Comparison of ENCODE assay signal across 19 mouse cellular contexts in genomic region chr2:181391541-181391940, GRCm38 (mm10). TPM values are rescaled to one million over a fixed set of nuclear protein-coding genes. Genes with fewer than 3 reads are reported as not detected.
DNase-seq lines count a peak whose midpoint lies in the region; ATAC-seq and TF ChIP-seq lines count a peak whose summit lies in the region.
"Had no signal": no experiment of that assay in that cellular context is flagged by ENCODE, and none has a peak within 500 bp of the region (broad histone marks: within the 10 kb centered on the region; RNA-seq: fewer than 3 reads in every experiment).

No protein-coding gene starts in this region.

- no peak for TF ChIP-seq CTCF in gastrocnemius, adult 2 months (IDR thresholded peaks at IDR 0.05)
- TF ChIP-seq CTCF in intestine, postnatal 0 days (IDR thresholded peaks at IDR 0.05; ENCODE audit: low read depth) = no peak

- intact Hi-C loops in gastrocnemius, adult 2 months (cut with DNase I) = loop anchor here (5.0 kb wide), 2 partner anchors 66 to 186 kb away; partner anchors contain the start of gene Zbtb46

- H3K4me2 ChIP-seq in midbrain, embryonic 11.5 days = no peak overlapping the region
- H3K4me2 ChIP-seq in intestine, postnatal 0 days (replicated peaks; ENCODE audit: low read depth) = no peak overlapping the region
- H3K4me2 ChIP-seq: embryonic facial prominence, embryonic 13.5 days; embryonic facial prominence, embryonic 15.5 days; forebrain, embryonic 12.5 days had no signal

- no peaks in the 10 kb centered on the region for H3K9me3 ChIP-seq in midbrain, embryonic 11.5 days (ENCODE audit: control insufficient read depth, low read length)
- no peaks in the 10 kb centered on the region for H3K9me3 ChIP-seq in midbrain, embryonic 10.5 days (replicated peaks)
- H3K9me3 ChIP-seq in intestine, postnatal 0 days (ENCODE audit: control insufficient read depth) = no peaks in the 10 kb centered on the region
- H3K9me3 ChIP-seq: embryonic facial prominence, embryonic 13.5 days; embryonic facial prominence, embryonic 15.5 days; forebrain, embryonic 10.5 days; forebrain, embryonic 12.5 days had no signal

- peak overlapping the region; percentile 81 for H3K27ac ChIP-seq in gastrocnemius, adult 2 months
- no peak overlapping the region for H3K27ac ChIP-seq in midbrain, embryonic 11.5 days (ENCODE audit: low read depth, low read length)
- H3K27ac ChIP-seq in midbrain, embryonic 10.5 days (replicated peaks) = no peak overlapping the region
- H3K27ac ChIP-seq in intestine, postnatal 0 days (ENCODE audit: low read depth, low read length) = no peak overlapping the region
- H3K27ac ChIP-seq: embryonic facial prominence, embryonic 13.5 days; embryonic facial prominence, embryonic 15.5 days; forebrain, embryonic 10.5 days; forebrain, embryonic 12.5 days had no signal

- H3K9ac ChIP-seq in midbrain, embryonic 11.5 days (ENCODE audit: low read length) = no peak overlapping the region
- no peak overlapping the region for H3K9ac ChIP-seq in intestine, postnatal 0 days (ENCODE audit: low read depth, low read length)
- H3K9ac ChIP-seq: embryonic facial prominence, embryonic 13.5 days; embryonic facial prominence, embryonic 15.5 days; forebrain, embryonic 12.5 days had no signal

- peaks cover 3% of the 10 kb centered on the region for H3K36me3 ChIP-seq in midbrain, embryonic 11.5 days (ENCODE audit: control insufficient read depth, insufficient read depth, low read length)
- peaks cover 58% of the 10 kb centered on the region for H3K36me3 ChIP-seq in midbrain, embryonic 10.5 days
- H3K36me3 ChIP-seq in intestine, postnatal 0 days (ENCODE audit: control insufficient read depth, insufficient read depth) = peaks cover 7% of the 10 kb centered on the region

- 78% methylated on average over 2 of the region's 2 CpGs for WGBS in midbrain, embryonic 11.5 days
- WGBS in midbrain, embryonic 10.5 days = 76% methylated on average over 2 of the region's 2 CpGs
- 63% methylated on average over 2 of the region's 2 CpGs for WGBS in intestine, postnatal 0 days

- H3K27me3 ChIP-seq in midbrain, embryonic 11.5 days (ENCODE audit: control insufficient read depth, insufficient read depth, low read length) = no peaks in the 10 kb centered on the region
- no peaks in the 10 kb centered on the region for H3K27me3 ChIP-seq in midbrain, embryonic 10.5 days (ENCODE audit: low read depth, poor library complexity, severe bottlenecking)
- H3K27me3 ChIP-seq in intestine, postnatal 0 days (replicated peaks; ENCODE audit: control insufficient read depth, insufficient read depth, low read length) = no peaks in the 10 kb centered on the region
- H3K27me3 ChIP-seq: embryonic facial prominence, embryonic 13.5 days; embryonic facial prominence, embryonic 15.5 days; forebrain, embryonic 12.5 days had no signal

- no peaks in the 10 kb centered on the region for H3K4me1 ChIP-seq in midbrain, embryonic 11.5 days (ENCODE audit: control insufficient read depth, insufficient read depth, low read length)
- H3K4me1 ChIP-seq in midbrain, embryonic 10.5 days = no peaks in the 10 kb centered on the region
- no peaks in the 10 kb centered on the region for H3K4me1 ChIP-seq in intestine, postnatal 0 days (replicated peaks; ENCODE audit: control insufficient read depth, insufficient read depth, low read length)
- H3K4me1 ChIP-seq: embryonic facial prominence, embryonic 13.5 days; embryonic facial prominence, embryonic 15.5 days; forebrain, embryonic 10.5 days; forebrain, embryonic 12.5 days had no signal

- ATAC-seq in midbrain, embryonic 11.5 days (ENCODE audit: low FRiP score) = no peak
- no peak for ATAC-seq in intestine, postnatal 0 days

- H3K4me3 ChIP-seq in gastrocnemius, adult 2 months = peak overlapping the region; percentile 61
- no peak overlapping the region for H3K4me3 ChIP-seq in midbrain, embryonic 11.5 days (ENCODE audit: low read depth, low read length)
- H3K4me3 ChIP-seq in midbrain, embryonic 10.5 days = no peak overlapping the region
- no peak overlapping the region for H3K4me3 ChIP-seq in intestine, postnatal 0 days (ENCODE audit: low read depth, low read length)
- H3K4me3 ChIP-seq: embryonic facial prominence, embryonic 13.5 days; embryonic facial prominence, embryonic 15.5 days; erythroblast, embryonic 14.5 days; forebrain, embryonic 10.5 days; forebrain, embryonic 12.5 days had no signal

- peak; percentile 59 for DNase-seq in gastrocnemius, adult 2 months
- DNase-seq in gastrocnemius, postnatal 10 days = no peak
- peak; percentile 66 for DNase-seq in midbrain, embryonic 11.5 days (ENCODE audit: low spot score, missing footprints)
- DNase-seq in midbrain, embryonic 10.5 days (ENCODE audit: low spot score) = no peak
- DNase-seq: adrenal gland, adult 2 months; adrenal gland, postnatal 10 days; adrenal gland, postnatal 25 days; cerebellum, adult 11 months; cerebellum, adult 18-20 months; cerebellum, adult 8-10 months; cerebellum, postnatal 14 days; cerebellum, postnatal 36 days; embryo, embryonic 11 days had no signal

RNA-seq across cellular contexts. Expression of gene Lime1, which starts 11.7 kb away (rescaled TPM):
- 1 to 10 TPM; 5.8 to 6.2 TPM for total RNA-seq in gastrocnemius, adult 2 months (2021)
- 1 to 10 TPM; 5.8 to 9.7 TPM for total RNA-seq in gastrocnemius, postnatal 10 days (2021)
- 19.7 TPM in 2 replicates for polyA plus RNA-seq in midbrain, embryonic 11.5 days (2014; fragmentation: Nextera tagmentation; extraction: Ambion mirVana)
- polyA plus RNA-seq in midbrain, embryonic 10.5 days (2016; fragmentation: Nextera tagmentation; extraction: Ambion mirVana) = 26.0 and 32.2 TPM in 2 replicates
- 6.7 and 8.6 TPM in 2 replicates for polyA plus RNA-seq in intestine, postnatal 0 days (2015; fragmentation: Nextera tagmentation; extraction: Ambion mirVana)

RNA-seq across cellular contexts. Expression of gene Arfrp1, which starts 26.3 kb away (rescaled TPM):
- 10 to 100 TPM; 23.6 to 30.8 TPM for total RNA-seq in gastrocnemius, adult 2 months (2021)
- total RNA-seq in gastrocnemius, postnatal 10 days (2021) = 10 to 100 TPM; 25.2 to 30.8 TPM
- 54.2 and 60.9 TPM in 2 replicates for polyA plus RNA-seq in midbrain, embryonic 11.5 days (2014; fragmentation: Nextera tagmentation; extraction: Ambion mirVana)
- polyA plus RNA-seq in midbrain, embryonic 10.5 days (2016; fragmentation: Nextera tagmentation; extraction: Ambion mirVana) = 79.2 and 85.6 TPM in 2 replicates
- polyA plus RNA-seq in intestine, postnatal 0 days (2015; fragmentation: Nextera tagmentation; extraction: Ambion mirVana) = 32.1 TPM in 2 replicates

RNA-seq across cellular contexts. Expression of gene Zgpat, which starts 26.8 kb away (rescaled TPM):
- total RNA-seq in gastrocnemius, adult 2 months (2021) = 10 to 100 TPM; 13.7 to 14.8 TPM
- 10 to 100 TPM; 13.1 to 18.3 TPM for total RNA-seq in gastrocnemius, postnatal 10 days (2021)
- polyA plus RNA-seq in midbrain, embryonic 11.5 days (2014; fragmentation: Nextera tagmentation; extraction: Ambion mirVana) = 34.5 and 36.8 TPM in 2 replicates
- 45.0 and 50.5 TPM in 2 replicates for polyA plus RNA-seq in midbrain, embryonic 10.5 days (2016; fragmentation: Nextera tagmentation; extraction: Ambion mirVana)
- polyA plus RNA-seq in intestine, postnatal 0 days (2015; fragmentation: Nextera tagmentation; extraction: Ambion mirVana) = 23.8 and 25.7 TPM in 2 replicates

Comparison
In these comparisons a context has a peak if more than half of its experiments do, and no peak if none do; other contexts are left out.
1. DNase-seq: peak in gastrocnemius, adult 2 months (single experiment) and midbrain, embryonic 11.5 days (single experiment); none in gastrocnemius, postnatal 10 days (single experiment) and midbrain, embryonic 10.5 days (single experiment).